Mouse (Mus musculus) megakaryocyte, adult 5-6 weeks (primary cell): ENCODE results near the gene Ocel1. TPM values are rescaled to one million over a fixed set of nuclear protein-coding genes. Genes with fewer than 3 reads are reported as not detected.
A peak's percentile ranks its signal among the peaks of the same experiment; 100 is the strongest.

Experiments used
- ATAC-seq: 2 replicates; pipeline ENCODE4 v1.8.0; 2016; ENCODE audit warnings: mild to moderate bottlenecking, inconsistent platforms; ENCODE audit not compliant: poor library complexity, severe bottlenecking
- total RNA-seq, 2 experiments: library from RNA; stranded (forward) in 1 of 2; stranded (reverse) in 1 of 2; fragments of 153-499, 151-499 nt in 1 of 2; fragments of 221-1000, 200-1000 nt in 1 of 2; gene quantifications; 2 replicates each; pipeline versions ENCODE4 v1.2.3 to v1.2.4; 2015 to 2017

The Ocel1 gene
- total RNA-seq, 2 experiments from 2014 or later, result 8.9 to 16.2 TPM

GRCm38 (mm10) chr8:71379512-71380075 lies 8.5 kb downstream of the Ocel1 start:
- no peak for ATAC-seq

- ATAC-seq, result no peak
Measured at GRCm38 (mm10) chr8:71380178-71381171, 9.4 kb downstream of the Ocel1 start.

- ATAC-seq, result peak; percentile 41
Measured at GRCm38 (mm10) chr8:71381421-71381970, 10.4 kb downstream of the Ocel1 start, which contains the start of gene Nr2f6. Nr2f6 (minus strand) TSS chr8:71381960.

GRCm38 (mm10) chr8:71381971-71382961 lies 11.2 kb downstream of the Ocel1 start:
- peak; percentile 89 for ATAC-seq

GRCm38 (mm10) chr8:71383396-71383795 lies 12.3 kb downstream of the Ocel1 start:
- ATAC-seq, result no peak

GRCm38 (mm10) chr8:71383860-71384259 lies 12.8 kb downstream of the Ocel1 start:
- ATAC-seq, result no peak

GRCm38 (mm10) chr8:71385212-71385835 lies 14.2 kb downstream of the Ocel1 start:
- ATAC-seq, result no peak

GRCm38 (mm10) chr8:71388267-71388666 lies 17.2 kb downstream of the Ocel1 start:
- peak; percentile 73 for ATAC-seq

- ATAC-seq, result no peak
Measured at GRCm38 (mm10) chr8:71391696-71392095, 20.6 kb downstream of the Ocel1 start.

GRCm38 (mm10) chr8:71392391-71392790 lies 21.3 kb downstream of the Ocel1 start:
- no peak for ATAC-seq

GRCm38 (mm10) chr8:71392871-71393270 lies 21.8 kb downstream of the Ocel1 start:
- no peak for ATAC-seq

GRCm38 (mm10) chr8:71394481-71394880 lies 23.4 kb downstream of the Ocel1 start:
- no peak for ATAC-seq

- no peak for ATAC-seq
Measured at GRCm38 (mm10) chr8:71395071-71395470, 24.0 kb downstream of the Ocel1 start.

- no peak for ATAC-seq
Measured at GRCm38 (mm10) chr8:71395629-71396028, 24.5 kb downstream of the Ocel1 start, which contains the start of gene Ushbp1. Ushbp1 (minus strand) TSS chr8:71395802.

- ATAC-seq, result peak; percentile 99
Measured at GRCm38 (mm10) chr8:71396639-71397305, 25.7 kb downstream of the Ocel1 start, which contains the start of gene Babam1. Babam1 (plus strand) TSS chr8:71396861.

- no peak for ATAC-seq
Measured at GRCm38 (mm10) chr8:71397701-71398100, 26.6 kb downstream of the Ocel1 start.

- no peak for ATAC-seq
Measured at GRCm38 (mm10) chr8:71400826-71401225, 29.7 kb downstream of the Ocel1 start.

- ATAC-seq, result no peak
Measured at GRCm38 (mm10) chr8:71401454-71401853, 30.4 kb downstream of the Ocel1 start.

GRCm38 (mm10) chr8:71402446-71402964 lies 31.4 kb downstream of the Ocel1 start:
- no peak for ATAC-seq
